Mouse (Mus musculus) heart, embryonic 10.5 days (tissue): ENCODE results near the gene Paip2b. TPM values are rescaled to one million over a fixed set of nuclear protein-coding genes. Genes with fewer than 3 reads are reported as not detected.
"Not testable (repeated sequence)": the region's sequence is repeated elsewhere in the genome, so short reads cannot be mapped to it uniquely, and the experiment has no call there.

ENCODE experiments used
- DNase-seq: peaks from one replicate; pipeline ENCODE4 v3.0.0-alpha.2; 2017; ENCODE audit warnings: low spot score
- H3K27ac ChIP-seq: fragments of 300-500 bp; sonication (generic); 2 replicates; pipeline ENCODE4 v1.5.1; 2016; ENCODE audit warnings: mild to moderate bottlenecking
- H3K27me3 ChIP-seq: fragments of 300-500 bp; sonication (generic); 2 replicates; pipeline ENCODE4 v1.6.1; 2016; ENCODE audit warnings: mild to moderate bottlenecking; ENCODE audit not compliant: poor library complexity, insufficient read depth, severe bottlenecking
- H3K36me3 ChIP-seq: fragments of 300-500 bp; sonication (generic); 2 replicates; pipeline ENCODE4 v1.6.1; 2016; ENCODE audit warnings: mild to moderate bottlenecking, moderate library complexity
- H3K4me1 ChIP-seq: fragments of 300-500 bp; sonication (generic); 2 replicates; pipeline ENCODE4 v1.6.1; 2016; ENCODE audit warnings: mild to moderate bottlenecking
- H3K4me3 ChIP-seq: fragments of 300-500 bp; sonication (generic); 2 replicates; pipeline ENCODE4 v1.5.1; 2016; ENCODE audit warnings: mild to moderate bottlenecking, moderate library complexity
- H3K9me3 ChIP-seq: fragments of 300-500 bp; sonication (generic); 2 replicates; pipeline ENCODE4 v1.6.1; 2016; ENCODE audit warnings: mild to moderate bottlenecking, moderate library complexity
- WGBS: fragments of 180-500 bp; shearing (Covaris S2); methylation state at CpG from one replicate; pipeline ENCODE4 v1.1.7; 2016; 5-methylcytosine and 5-hydroxymethylcytosine counted together
- polyA plus RNA-seq: library from polyadenylated mRNA; unstranded; fragments of >200 nt; fragmentation: Nextera tagmentation; extraction: Ambion mirVana; gene quantifications from 2 replicates; pipeline ENCODE4 v1.2.1, GENCODE M21; 2016

Paip2b gene
- polyA plus RNA-seq, 1 experiment from 2014 or later = 20.3 TPM

DNA sequence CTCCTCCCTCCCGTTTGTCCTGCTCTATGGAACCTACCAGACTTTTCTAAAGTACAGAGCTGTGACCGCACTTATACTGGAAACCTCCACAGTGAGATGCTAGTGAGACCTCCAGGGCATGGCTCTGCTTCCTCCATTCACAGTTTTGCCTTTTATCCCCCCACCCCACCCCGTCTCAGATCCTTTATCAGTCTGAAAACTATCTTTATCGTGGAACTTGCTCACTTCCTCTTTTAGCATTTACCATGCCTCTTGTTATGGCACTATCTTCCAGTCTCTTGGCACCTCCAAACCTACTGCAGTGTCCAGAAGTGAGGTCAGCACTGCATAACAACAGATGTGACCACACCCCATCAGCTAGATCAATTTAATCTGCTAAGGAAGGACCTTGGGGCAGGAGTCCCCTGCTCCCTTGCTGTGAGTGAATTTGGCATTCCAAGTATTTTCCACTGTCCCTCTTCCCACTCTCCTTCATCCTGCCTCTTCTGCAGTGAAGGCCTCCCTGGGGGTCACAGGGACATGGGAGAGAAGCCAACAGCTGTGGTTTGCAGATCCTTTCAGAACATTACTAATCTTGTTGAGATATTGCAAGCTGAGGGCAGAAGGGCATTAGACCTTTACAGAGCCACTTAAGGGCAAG lies 40.2 kb downstream of the Paip2b start:
- peak; percentile 62 for DNase-seq
- peaks cover 26% of the 10 kb centered on the region for H3K4me1 ChIP-seq
- WGBS = 58% methylated on average over 4 of the region's 4 CpGs
- H3K27ac ChIP-seq = no peak overlapping the region
- H3K36me3 ChIP-seq = no peaks in the 10 kb centered on the region
- no peak overlapping the region for H3K4me3 ChIP-seq
- H3K9me3 ChIP-seq = no peaks in the 10 kb centered on the region
- H3K27me3 ChIP-seq = peaks cover 9% of the 10 kb centered on the region; the same call in 1 of the 2 replicates

DNA sequence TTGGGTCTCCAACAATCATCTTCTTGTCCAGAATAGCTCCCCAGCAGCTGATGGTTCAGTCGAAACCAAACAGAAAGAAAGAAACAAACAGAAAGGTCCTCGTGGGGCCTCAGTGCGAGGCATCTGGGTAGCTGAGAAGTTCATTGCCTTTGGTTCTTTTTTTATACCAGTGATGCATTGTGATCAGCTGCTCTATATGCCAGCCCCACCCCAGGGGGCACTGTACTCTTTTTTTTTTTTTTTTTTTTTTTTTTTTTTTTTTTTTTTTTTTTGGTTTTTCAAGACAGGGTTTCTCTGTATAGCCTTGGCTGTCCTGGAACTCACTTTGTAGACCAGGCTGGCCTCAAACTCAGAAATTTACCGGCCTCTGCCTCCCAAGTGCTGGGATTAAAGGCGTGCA lies 41.0 kb downstream of the Paip2b start:
- H3K36me3 ChIP-seq, H3K27ac ChIP-seq, DNase-seq, H3K9me3 ChIP-seq, H3K27me3 ChIP-seq, H3K4me3 ChIP-seq: not testable (repeated sequence)
- peaks cover 23% of the 10 kb centered on the region for H3K4me1 ChIP-seq
- WGBS = 82% methylated on average over 5 of the region's 5 CpGs

- peaks cover 11% of the 10 kb centered on the region for H3K4me1 ChIP-seq
- peaks cover 9% of the 10 kb centered on the region; the same call in 1 of the 2 replicates for H3K27me3 ChIP-seq
- no peaks in the 10 kb centered on the region for H3K9me3 ChIP-seq
- H3K36me3 ChIP-seq = no peaks in the 10 kb centered on the region
- H3K4me3 ChIP-seq = no peak overlapping the region
- DNase-seq = peak; percentile 69
- 67% methylated on average over 7 of the region's 7 CpGs for WGBS
- H3K27ac ChIP-seq = no peak overlapping the region
These were observed 43.0 kb downstream of the Paip2b start for GRCm38 (mm10) chr6:83788554-83788953.

GRCm38 (mm10) chr6:83786426-83786825 lies 45.1 kb downstream of the Paip2b start:
- H3K4me3 ChIP-seq = no peak overlapping the region
- peaks cover 8% of the 10 kb centered on the region for H3K4me1 ChIP-seq
- H3K36me3 ChIP-seq = no peaks in the 10 kb centered on the region
- peaks cover 9% of the 10 kb centered on the region; the same call in 1 of the 2 replicates for H3K27me3 ChIP-seq
- no peak for DNase-seq
- H3K9me3 ChIP-seq = no peaks in the 10 kb centered on the region
- no peak overlapping the region for H3K27ac ChIP-seq
- WGBS = 70% methylated on average over 3 of the region's 3 CpGs

GRCm38 (mm10) chr6:83779026-83779425 lies 52.5 kb downstream of the Paip2b start:
- WGBS = 6% methylated on average over 5 of the region's 5 CpGs
- Histone ChIP-seq H3K27me3 (no peaks in the 10 kb centered on the region), H3K36me3 (no peaks in the 10 kb centered on the region), H3K4me1 (peaks cover 10% of the 10 kb centered on the region), H3K27ac (no peak overlapping the region), H3K9me3 (no peaks in the 10 kb centered on the region), H3K4me3 (no peak overlapping the region)
- DNase-seq = no peak

DNA sequence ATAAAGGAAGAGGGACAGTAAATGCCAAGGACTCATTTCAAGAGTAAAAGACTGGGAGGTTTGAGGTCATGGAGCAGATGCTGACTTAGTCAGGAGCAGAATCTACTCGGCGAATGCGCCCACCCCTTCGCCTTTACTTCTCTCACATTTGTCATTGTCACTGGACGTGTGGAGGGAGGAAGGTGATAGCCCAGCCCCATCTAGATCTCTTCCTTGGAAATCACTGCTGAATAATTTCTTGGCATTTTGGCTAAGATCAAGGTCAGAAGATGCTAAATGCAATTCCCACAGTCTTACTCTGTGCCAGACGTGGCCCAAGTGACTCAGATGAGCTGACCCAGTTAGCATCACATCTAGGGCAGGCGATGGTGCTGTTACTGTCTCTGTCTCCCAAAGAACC lies 53.2 kb downstream of the Paip2b start:
- whole genome bisulfite sequencing = 84% methylated on average over 7 of the region's 7 CpGs
- no peak overlapping the region for H3K27ac ChIP-seq
- no peak for DNase-seq
- H3K36me3 ChIP-seq = peaks cover 3% of the 10 kb centered on the region
- H3K4me1 ChIP-seq = peaks cover 11% of the 10 kb centered on the region
- no peaks in the 10 kb centered on the region for H3K9me3 ChIP-seq
- no peak overlapping the region for H3K4me3 ChIP-seq
- H3K27me3 ChIP-seq = no peaks in the 10 kb centered on the region

GRCm38 (mm10) chr6:83775638-83776293 lies 55.8 kb downstream of the Paip2b start, which contains the start of gene Tex261:
Tex261 (minus strand) TSS chr6:83775813.
- Histone ChIP-seq H3K36me3 (peaks cover 29% of the 10 kb centered on the region), H3K27me3 (no peaks in the 10 kb centered on the region), H3K4me1 (peaks cover 11% of the 10 kb centered on the region), H3K9me3 (no peaks in the 10 kb centered on the region), H3K4me3 (peak within 1 kb of the TSS; percentile 96), H3K27ac (peak within 1 kb of the TSS; percentile 95)
- DNase-seq = peak; percentile 93
- under 1% methylated on average over 45 of the region's 45 CpGs for WGBS

GRCm38 (mm10) chr6:83774781-83775563 lies 56.6 kb downstream of the Paip2b start:
- Histone ChIP-seq H3K4me1 (peaks cover 11% of the 10 kb centered on the region), H3K27ac (peak overlapping the region; percentile 95), H3K36me3 (peaks cover 35% of the 10 kb centered on the region), H3K4me3 (peak overlapping the region; percentile 96), H3K9me3 (no peaks in the 10 kb centered on the region), H3K27me3 (no peaks in the 10 kb centered on the region)
- DNase-seq = no peak
- WGBS = 1% methylated on average over 14 of the region's 14 CpGs

DNA sequence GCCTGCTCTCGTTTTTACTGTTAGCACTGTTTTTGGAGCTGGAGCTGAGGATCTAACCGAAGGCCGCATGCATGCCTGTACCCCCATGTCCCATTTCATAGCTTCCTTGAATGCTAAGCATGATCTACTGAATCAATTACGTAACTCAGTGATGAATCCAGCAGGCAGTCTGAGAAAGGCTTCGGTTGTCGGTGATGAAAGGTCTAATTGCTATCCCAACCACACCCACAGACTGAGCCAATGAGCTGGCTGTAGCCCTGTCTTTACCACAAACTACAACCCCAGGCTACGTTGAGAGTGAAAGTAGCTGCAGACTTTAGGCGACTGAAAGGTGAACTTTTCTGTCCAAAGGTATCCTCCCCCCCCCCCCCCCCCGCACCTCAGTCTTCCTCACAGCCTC lies 57.4 kb downstream of the Paip2b start:
- Histone ChIP-seq H3K4me1 (peaks cover 11% of the 10 kb centered on the region), H3K27ac (peak overlapping the region; percentile 95; the same call in 1 of the 2 replicates), H3K27me3 (no peaks in the 10 kb centered on the region), H3K9me3 (no peaks in the 10 kb centered on the region), H3K4me3 (peak overlapping the region; percentile 96), H3K36me3 (peaks cover 44% of the 10 kb centered on the region)
- DNase-seq = no peak
- WGBS = 65% methylated on average over 9 of the region's 9 CpGs

GRCm38 (mm10) chr6:83768485-83768884 lies 63.1 kb downstream of the Paip2b start:
- no peak overlapping the region for H3K27ac ChIP-seq
- H3K4me3 ChIP-seq = no peak overlapping the region
- peaks cover 10% of the 10 kb centered on the region for H3K4me1 ChIP-seq
- no peaks in the 10 kb centered on the region for H3K9me3 ChIP-seq
- 69% methylated on average over 5 of the region's 5 CpGs for WGBS
- no peak for DNase-seq
- H3K27me3 ChIP-seq = peaks cover 20% of the 10 kb centered on the region
- peaks cover 60% of the 10 kb centered on the region for H3K36me3 ChIP-seq

DNA sequence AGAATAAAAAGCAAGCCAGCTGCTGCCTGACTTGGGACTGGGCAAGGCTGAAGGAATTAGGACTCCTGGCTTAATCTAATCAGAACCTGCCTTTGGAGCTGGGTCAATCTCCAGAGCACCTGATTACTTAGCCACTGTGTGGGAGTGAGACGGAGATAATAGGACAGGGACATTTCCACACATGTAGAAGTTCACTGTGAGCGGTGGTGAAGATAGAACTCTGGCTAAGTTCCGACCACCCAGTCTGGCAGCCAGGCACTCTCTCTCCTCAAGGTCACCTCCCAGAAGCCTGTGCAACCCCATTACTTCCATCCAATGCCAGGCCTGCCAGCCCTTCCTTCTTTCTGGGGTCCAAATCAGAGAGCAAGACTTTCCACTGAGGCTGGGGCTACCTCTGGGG lies 64.6 kb downstream of the Paip2b start:
- peaks cover 35% of the 10 kb centered on the region for H3K27me3 ChIP-seq
- H3K36me3 ChIP-seq = peaks cover 45% of the 10 kb centered on the region
- WGBS = 50% methylated on average over 3 of the region's 3 CpGs
- no peak overlapping the region for H3K4me3 ChIP-seq
- no peak for DNase-seq
- H3K4me1 ChIP-seq = peaks cover 22% of the 10 kb centered on the region
- H3K27ac ChIP-seq = no peak overlapping the region
- H3K9me3 ChIP-seq = no peaks in the 10 kb centered on the region

- Histone ChIP-seq H3K4me1 (peaks cover 30% of the 10 kb centered on the region), H3K27ac (0 out of 2 replicates have a peak overlapping the region, but pooled peaks have one; percentile 25), H3K36me3 (0 out of 2 replicates have a peak, but pooled peaks cover 6% of the 10 kb centered on the region), H3K27me3 (peaks cover 75% of the 10 kb centered on the region), H3K9me3 (no peaks in the 10 kb centered on the region), H3K4me3 (peak overlapping the region; percentile 61)
- 2% methylated on average over 35 of the region's 35 CpGs for WGBS
- DNase-seq = no peak
These were observed 68.6 kb downstream of the Paip2b start for GRCm38 (mm10) chr6:83762880-83763431.
